Mouse (Mus musculus) kidney, adult 18-20 months (tissue): ENCODE measurements around the gene AC153137.1.
"Not testable (repeated sequence)": the region's sequence is repeated elsewhere in the genome, so short reads cannot be mapped to it uniquely, and the experiment has no call there.

Experiments
- DNase-seq: peaks from one replicate; pipeline ENCODE4 v3.0.0; 2021

The AC153137.1 gene

GRCm38 (mm10) chr1:30977868-30978267, at the start of gene AC153137.1:
Gene AC153137.1, minus strand, starts transcription at chr1:30977968.
- not testable (repeated sequence) for DNase-seq

- no peak for DNase-seq
Measured at GRCm38 (mm10) chr1:31023173-31023572, 45.4 kb upstream of the AC153137.1 start.

GRCm38 (mm10) chr1:31019283-31019682, 41.5 kb upstream of the AC153137.1 start:
- peak; percentile 49 for DNase-seq

- DNase-seq = peak; percentile 9
Measured at GRCm38 (mm10) chr1:31017377-31017776, 39.6 kb upstream of the AC153137.1 start.

- no peak for DNase-seq
Measured at GRCm38 (mm10) chr1:31016068-31016467, 38.3 kb upstream of the AC153137.1 start.

GRCm38 (mm10) chr1:31015261-31015660, 37.5 kb upstream of the AC153137.1 start:
- no peak for DNase-seq

GRCm38 (mm10) chr1:30977239-30977638, 529 bp downstream of the AC153137.1 start:
- DNase-seq = not testable (repeated sequence)

GRCm38 (mm10) chr1:30951795-30952194, 26.0 kb downstream of the AC153137.1 start:
- DNase-seq = no peak

GRCm38 (mm10) chr1:30950456-30950835, 27.3 kb downstream of the AC153137.1 start:
- DNase-seq = no peak

- peak; percentile 97 for DNase-seq
Measured at GRCm38 (mm10) chr1:30949710-30950455, 27.9 kb downstream of the AC153137.1 start.

GRCm38 (mm10) chr1:30948950-30949639, 28.7 kb downstream of the AC153137.1 start:
- DNase-seq = peak; percentile 77

GRCm38 (mm10) chr1:30948361-30948949, 29.3 kb downstream of the AC153137.1 start:
- DNase-seq = peak; percentile 12

- no peak for DNase-seq
Measured at GRCm38 (mm10) chr1:30945136-30945535, 32.6 kb downstream of the AC153137.1 start.

- no peak for DNase-seq
Measured at GRCm38 (mm10) chr1:30940571-30940970, 37.2 kb downstream of the AC153137.1 start.

- no peak for DNase-seq
Measured at GRCm38 (mm10) chr1:30938392-30938791, 39.4 kb downstream of the AC153137.1 start.

- no peak for DNase-seq
Measured at GRCm38 (mm10) chr1:30937396-30937965, 40.3 kb downstream of the AC153137.1 start.

- no peak for DNase-seq
Measured at GRCm38 (mm10) chr1:30936488-30936887, 41.3 kb downstream of the AC153137.1 start.

GRCm38 (mm10) chr1:30930823-30931222, 46.9 kb downstream of the AC153137.1 start:
- peak; percentile 15 for DNase-seq

- DNase-seq = no peak
Measured at GRCm38 (mm10) chr1:30930194-30930593, 47.6 kb downstream of the AC153137.1 start.
